Mouse (Mus musculus) ES-E14 (cell line): ENCODE results near the gene Gm12830. TPM values are rescaled to one million over a fixed set of nuclear protein-coding genes. Genes with fewer than 3 reads are reported as not detected.

Experiments
- DNase-seq: peaks from one replicate; pipeline ENCODE4 v3.0.0-alpha.2; 2013; ENCODE audit warnings: low read depth, low spot score
- H3K27ac ChIP-seq: 2 replicates; pipeline ENCODE4 v1.5.1; 2012; ENCODE audit warnings: low read depth, mild to moderate bottlenecking, low read length, moderate library complexity, mixed read lengths; ENCODE audit not compliant: poor library complexity, insufficient read depth, severe bottlenecking
- H3K36me3 ChIP-seq: 2 replicates; pipeline ENCODE4 v1.6.1; 2012; ENCODE audit warnings: mild to moderate bottlenecking, low read length, moderate library complexity, mixed read lengths; ENCODE audit not compliant: control insufficient read depth, poor library complexity, insufficient read depth, severe bottlenecking
- H3K4me1 ChIP-seq, 2 experiments: fragments of 150-350 bp in 1 of 2; sonication (generic) in 1 of 2; 2 replicates each; pipeline ENCODE4 v1.6.1; 2012; ENCODE audit warnings: low read length in 2 of 2, mild to moderate bottlenecking in 1 of 2, mixed read lengths in 1 of 2; ENCODE audit not compliant: control insufficient read depth in 2 of 2, insufficient read depth in 2 of 2, poor library complexity in 1 of 2
- H3K4me3 ChIP-seq, 2 experiments: fragments of 150-350 bp in 1 of 2; sonication (generic) in 1 of 2; 2 replicates each; pipeline ENCODE4 v1.5.1; 2012; ENCODE audit warnings: low read length in 2 of 2, low read depth in 1 of 2, mild to moderate bottlenecking in 1 of 2, mixed read lengths in 1 of 2; ENCODE audit not compliant: insufficient read depth in 1 of 2, poor library complexity in 1 of 2, severe bottlenecking in 1 of 2
- H3K9ac ChIP-seq: 2 replicates; pipeline ENCODE4 v1.6.1; 2012; ENCODE audit warnings: low read depth, mild to moderate bottlenecking, low read length, mixed read lengths; ENCODE audit not compliant: poor library complexity, insufficient read depth, severe bottlenecking
- H3K9me3 ChIP-seq: fragments of 150-350 bp; sonication (generic); 2 replicates; pipeline ENCODE4 v1.6.1; 2012; ENCODE audit warnings: low read depth, mild to moderate bottlenecking, low read length; ENCODE audit not compliant: control insufficient read depth, insufficient read depth
- CHD2 ChIP-seq: IDR thresholded peaks from 2 replicates; pipeline ENCODE4 v1.6.1; 2014; ENCODE audit warnings: mild to moderate bottlenecking, low read depth, low read length, inconsistent platforms
- HCFC1 ChIP-seq: IDR thresholded peaks from 2 replicates; pipeline ENCODE4 v1.6.1; 2012; ENCODE audit warnings: low read length, inconsistent platforms, borderline replicate concordance; ENCODE audit not compliant: insufficient read depth
- MAFK ChIP-seq: IDR thresholded peaks from 2 replicates; pipeline ENCODE4 v1.6.1; 2014; ENCODE audit warnings: mild to moderate bottlenecking, low read depth, low read length, inconsistent platforms; ENCODE audit not compliant: insufficient read depth
- ZC3H11A ChIP-seq: IDR thresholded peaks from 2 replicates; pipeline ENCODE4 v1.6.1; 2012; ENCODE audit warnings: low read depth, mild to moderate bottlenecking, inconsistent platforms, low read length, borderline replicate concordance
- ZNF384 ChIP-seq: IDR thresholded peaks from 2 replicates; pipeline ENCODE4 v1.6.1; 2012; ENCODE audit warnings: low read depth, low read length, inconsistent platforms
- in situ Hi-C, 2 experiments: fragments of 600-800 bp; cut with MboI; formaldehyde crosslinking; loops; one replicate each; pipeline ENCODE4 v1.15.1; 2025; ENCODE audit warnings: low sequenced_read_pairs in 2 of 2, inconsistent platforms in 1 of 2; ENCODE audit not compliant: unreplicated experiment in 2 of 2
- total RNA-seq: library from RNA; depleted of rRNA; stranded (reverse); fragments of 300-350 nt; gene quantifications from 2 replicates; pipeline ENCODE4 v1.2.3, GENCODE M21; 2012

Gene Gm12830
- total RNA-seq, 1 experiment: not detected

DNA sequence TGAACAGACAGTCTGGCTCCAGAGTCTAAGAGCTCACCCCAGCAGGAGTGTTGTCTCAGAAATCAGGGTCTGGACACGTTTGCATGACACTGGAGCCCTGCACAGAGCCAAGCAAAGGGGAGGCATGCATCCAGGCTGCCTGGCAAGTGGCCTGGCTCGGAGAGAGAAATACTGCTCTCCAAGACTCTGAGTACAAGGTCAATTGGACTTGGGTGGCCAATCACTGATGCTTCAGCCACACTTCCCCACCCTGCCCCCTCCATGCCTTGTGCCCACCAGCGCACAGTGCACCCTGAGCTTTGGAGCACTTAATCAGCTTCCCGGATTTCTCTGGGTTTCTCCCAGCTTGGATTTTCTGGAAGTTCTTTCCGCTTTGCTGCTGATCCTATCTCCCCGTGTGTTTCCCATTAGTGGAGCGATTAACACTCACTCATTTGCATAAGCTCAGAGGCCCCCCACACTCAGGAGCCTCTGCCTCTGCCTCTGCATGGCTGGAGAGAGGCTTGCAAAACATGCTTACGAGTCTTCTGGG is 55.0 kb downstream of the Gm12830 start:
- no peak overlapping the region for H3K4me3 ChIP-seq
- DNase-seq: no peak
- no peaks in the 10 kb centered on the region for H3K36me3 ChIP-seq
- H3K27ac ChIP-seq: no peak overlapping the region
- no peak overlapping the region for H3K9ac ChIP-seq
- in situ Hi-C loops: no loop called here
- 0 out of 4 replicates have a peak, but pooled peaks cover 0 to 2% of the 10 kb centered on the region in 2 experiments for H3K4me1 ChIP-seq
- no peak for TF ChIP-seq MAFK
- no peak for TF ChIP-seq CHD2
- TF ChIP-seq ZNF384: no peak
- no peak for TF ChIP-seq HCFC1
- TF ChIP-seq ZC3H11A: no peak
- no peaks in the 10 kb centered on the region for H3K9me3 ChIP-seq

DNA sequence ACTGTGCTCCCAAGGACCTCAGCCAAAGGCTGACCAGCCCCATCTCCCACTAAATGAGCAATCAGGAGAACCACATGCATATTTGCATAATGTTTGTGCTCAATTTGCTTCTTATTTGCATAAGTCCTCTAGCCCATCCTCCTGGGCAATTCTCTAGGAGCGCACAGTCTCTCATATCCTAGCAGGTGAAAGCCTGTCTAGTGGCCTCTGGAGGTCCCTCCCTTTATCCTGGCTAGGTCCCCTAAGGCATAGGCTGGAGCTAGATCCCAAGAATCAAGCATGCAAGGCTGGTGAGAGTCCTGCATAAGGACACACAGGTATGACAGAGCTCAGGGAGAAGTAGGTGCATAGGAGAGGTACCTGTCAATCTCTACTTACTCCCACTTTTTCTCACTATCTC is 60.7 kb downstream of the Gm12830 start:
- H3K36me3 ChIP-seq: no peaks in the 10 kb centered on the region
- TF ChIP-seq MAFK: no peak
- no peak for TF ChIP-seq ZNF384
- no peak for TF ChIP-seq HCFC1
- TF ChIP-seq CHD2: no peak
- no peak for TF ChIP-seq ZC3H11A
- H3K27ac ChIP-seq: no peak overlapping the region

DNA sequence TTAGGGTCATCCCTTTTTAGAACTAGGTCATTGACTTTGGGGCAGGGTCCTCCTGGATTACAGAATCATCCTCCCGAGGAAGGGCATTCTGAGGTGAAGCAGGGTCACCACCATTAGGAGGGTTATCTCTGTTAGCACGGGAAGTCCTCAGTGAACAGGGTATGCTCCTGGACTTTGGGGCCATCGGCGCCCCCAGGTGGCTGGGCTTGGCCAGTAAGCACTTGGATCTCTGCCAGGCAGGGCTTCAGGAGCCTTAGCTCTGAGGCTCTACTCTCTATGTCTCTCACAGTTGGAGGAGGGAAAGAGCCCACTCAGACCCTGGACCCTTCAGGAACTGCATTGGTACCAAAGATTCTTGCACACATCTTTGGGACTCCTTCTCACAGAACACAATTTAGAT is 76.3 kb downstream of the Gm12830 start:
- in situ Hi-C loops: no loop called here

More for the DNA sequence above, 60.7 kb downstream of the Gm12830 start:
- in situ Hi-C loops: no loop called here
- H3K4me3 ChIP-seq: no peak overlapping the region
- no peaks in the 10 kb centered on the region for H3K4me1 ChIP-seq
- no peak overlapping the region for H3K9ac ChIP-seq
- DNase-seq: no peak
- H3K9me3 ChIP-seq: no peaks in the 10 kb centered on the region

DNA sequence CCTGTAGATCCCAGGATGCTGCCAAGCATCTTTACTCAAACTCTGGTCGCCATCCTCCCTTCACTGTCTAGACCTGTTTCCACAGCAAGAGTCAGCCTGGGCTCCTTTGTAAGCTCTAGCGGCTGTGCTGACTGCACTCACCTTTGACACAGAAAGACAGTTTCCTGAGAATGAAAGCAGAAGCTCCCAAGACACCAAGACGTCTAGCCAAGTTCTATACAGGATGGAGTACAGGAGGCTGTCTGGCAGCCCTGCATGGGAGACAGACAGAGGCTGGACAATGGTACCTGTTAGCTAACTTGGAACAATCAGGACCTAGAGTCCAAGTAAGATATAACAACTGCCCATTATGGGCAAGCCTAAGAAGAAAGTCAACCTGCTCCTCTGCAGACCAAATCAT is 78.4 kb downstream of the Gm12830 start:
- Histone ChIP-seq H3K4me3 (no peak overlapping the region), H3K9ac (no peak overlapping the region), H3K36me3 (no peaks in the 10 kb centered on the region), H3K4me1 (peaks cover 0 to 5% of the 10 kb centered on the region in 2 experiments; a peak in 2 of 4 replicates), H3K27ac (no peak overlapping the region), H3K9me3 (no peaks in the 10 kb centered on the region)
- in situ Hi-C loops: loop anchor here (10.0 to 25.0 kb wide), 4 partner anchors 238 to 1037 kb away; partner anchors contain the start of genes Dmbx1 (in 2 of the 2) and Trabd2b (in 1 of the 2)
- no peak for TF ChIP-seq MAFK
- no peak for TF ChIP-seq HCFC1
- TF ChIP-seq ZC3H11A: no peak
- TF ChIP-seq ZNF384: no peak
- no peak for TF ChIP-seq CHD2
- DNase-seq: no peak

More for the DNA sequence above, 76.3 kb downstream of the Gm12830 start:
- no peaks in the 10 kb centered on the region for H3K9me3 ChIP-seq
- H3K4me1 ChIP-seq: peaks cover 0 to 5% of the 10 kb centered on the region in 2 experiments; a peak in 2 of 4 replicates
- H3K9ac ChIP-seq: no peak overlapping the region
- H3K36me3 ChIP-seq: no peaks in the 10 kb centered on the region
- H3K4me3 ChIP-seq: no peak overlapping the region
- H3K27ac ChIP-seq: no peak overlapping the region
- no peak for DNase-seq
- TF ChIP-seq ZNF384 (no peak), ZC3H11A (no peak), MAFK (no peak), CHD2 (no peak), HCFC1 (no peak)
